Mouse (Mus musculus) stomach, postnatal 0 days (tissue): Measurements from ENCODE around the gene Cldn1. TPM values are rescaled to one million over a fixed set of nuclear protein-coding genes. Genes with fewer than 3 reads are reported as not detected.

ENCODE experiments used
- ATAC-seq: fragments of 200-750 bp; cut with Nextera tagmentation; 2 replicates; pipeline ENCODE4 v1.8.0; 2017; ENCODE audit not compliant: low FRiP score, low TSS enrichment
- DNase-seq: peaks from one replicate; pipeline ENCODE4 v3.0.0-alpha.2; 2016; ENCODE audit warnings: low spot score
- H3K27ac ChIP-seq: fragments of 300-500 bp; sonication (generic); replicated peaks from 2 replicates; pipeline ENCODE4 v1.5.1; 2014; ENCODE audit warnings: mild to moderate bottlenecking, control low read depth
- H3K27me3 ChIP-seq: fragments of 300-500 bp; sonication (generic); 2 replicates; pipeline ENCODE4 v1.6.1; 2014; ENCODE audit warnings: low read length; ENCODE audit not compliant: control insufficient read depth, insufficient read depth
- H3K36me3 ChIP-seq: fragments of 300-500 bp; sonication (generic); 2 replicates; pipeline ENCODE4 v1.6.1; 2014; ENCODE audit warnings: low read length, mixed read lengths; ENCODE audit not compliant: control insufficient read depth, insufficient read depth
- H3K4me1 ChIP-seq: fragments of 300-500 bp; sonication (generic); replicated peaks from 2 replicates; pipeline ENCODE4 v1.6.1; 2014; ENCODE audit warnings: antibody characterized with exemption; ENCODE audit not compliant: control insufficient read depth, insufficient read depth
- H3K4me2 ChIP-seq: fragments of 300-500 bp; sonication (generic); replicated peaks from 2 replicates; pipeline ENCODE4 v1.6.1; 2014; ENCODE audit warnings: low read depth, mild to moderate bottlenecking, control low read depth, moderate library complexity
- H3K4me3 ChIP-seq: fragments of 300-500 bp; sonication (generic); 2 replicates; pipeline ENCODE4 v1.5.1; 2014; ENCODE audit warnings: low read depth, low read length, control low read depth
- H3K9ac ChIP-seq: fragments of 300-500 bp; sonication (generic); 2 replicates; pipeline ENCODE4 v1.6.1; 2014; ENCODE audit warnings: mild to moderate bottlenecking, low read length, control low read depth, mixed read lengths
- H3K9me3 ChIP-seq: fragments of 300-500 bp; sonication (generic); 2 replicates; pipeline ENCODE4 v1.6.1; 2016; ENCODE audit warnings: low read length; ENCODE audit not compliant: control insufficient read depth
- CTCF ChIP-seq: IDR thresholded peaks from 2 replicates; pipeline ENCODE4 v1.5.1; 2016; ENCODE audit warnings: antibody characterized with exemption, low read depth, mild to moderate bottlenecking, moderate library complexity
- EP300 ChIP-seq: optimal IDR thresholded peaks from 2 replicates; pipeline ENCODE3; 2016; ENCODE audit warnings: antibody characterized with exemption
- WGBS: fragments of 180-500 bp; shearing (Covaris S2); extraction: QIAGEN DNeasy Blood & Tissue Kit; methylation state at CpG from one replicate; pipeline ENCODE4 v1.1.7; 2014; 5-methylcytosine and 5-hydroxymethylcytosine counted together
- polyA plus RNA-seq: library from polyadenylated mRNA; unstranded; fragments of >200 nt; fragmentation: Nextera tagmentation; extraction: Ambion mirVana; gene quantifications from 2 replicates; pipeline ENCODE4 v1.2.1, GENCODE M21; 2015

The Cldn1 gene
- polyA plus RNA-seq, 1 experiment from 2014 or later, result 14.1 TPM

GRCm38 (mm10) chr16:26386159-26386558 is 14.5 kb upstream of the Cldn1 start:
- Histone ChIP-seq H3K27ac (no peak overlapping the region), H3K36me3 (no peaks in the 10 kb centered on the region), H3K27me3 (no peaks in the 10 kb centered on the region)

GRCm38 (mm10) chr16:26384112-26384649 is 12.5 kb upstream of the Cldn1 start:
- Histone ChIP-seq H3K4me2 (no peak overlapping the region), H3K4me3 (no peak overlapping the region), H3K27ac (no peak overlapping the region), H3K36me3 (no peaks in the 10 kb centered on the region), H3K27me3 (no peaks in the 10 kb centered on the region), H3K9me3 (no peaks in the 10 kb centered on the region), H3K9ac (no peak overlapping the region), H3K4me1 (no peaks in the 10 kb centered on the region)
- no peak for ATAC-seq
- WGBS, result 44% methylated on average over 5 of the region's 5 CpGs
- TF ChIP-seq CTCF (no peak), EP300 (no peak)
- DNase-seq, result no peak

More at GRCm38 (mm10) chr16:26386159-26386558, 14.5 kb upstream of the Cldn1 start:
- no peak overlapping the region for H3K4me3 ChIP-seq
- 60% methylated on average over 2 of the region's 2 CpGs for WGBS
- DNase-seq (no peak), ATAC-seq (no peak)
- no peak overlapping the region for H3K9ac ChIP-seq
- no peak overlapping the region for H3K4me2 ChIP-seq
- H3K9me3 ChIP-seq, result no peaks in the 10 kb centered on the region
- no peaks in the 10 kb centered on the region for H3K4me1 ChIP-seq
- TF ChIP-seq EP300, result no peak
- no peak for TF ChIP-seq CTCF

- Histone ChIP-seq H3K36me3 (no peaks in the 10 kb centered on the region), H3K4me1 (no peaks in the 10 kb centered on the region), H3K9ac (no peak overlapping the region), H3K4me3 (no peak overlapping the region), H3K9me3 (no peaks in the 10 kb centered on the region), H3K4me2 (no peak overlapping the region), H3K27me3 (no peaks in the 10 kb centered on the region), H3K27ac (no peak overlapping the region)
- TF ChIP-seq EP300 (no peak), CTCF (no peak)
- DNase-seq (no peak), ATAC-seq (no peak)
- WGBS, result 63% methylated on average over 5 of the region's 5 CpGs
Measured at GRCm38 (mm10) chr16:26377170-26377569, 5.5 kb upstream of the Cldn1 start.

GRCm38 (mm10) chr16:26370127-26370526 is 1.5 kb downstream of the Cldn1 start:
- Histone ChIP-seq H3K4me1 (no peaks in the 10 kb centered on the region), H3K9me3 (no peaks in the 10 kb centered on the region), H3K27ac (no peak overlapping the region), H3K4me3 (no peak overlapping the region), H3K36me3 (no peaks in the 10 kb centered on the region), H3K27me3 (no peaks in the 10 kb centered on the region), H3K4me2 (no peak overlapping the region; the same call in 1 of the 2 replicates), H3K9ac (no peak overlapping the region)
- no peak for DNase-seq
- ATAC-seq, result no peak
- 83% methylated on average over 1 of the region's 1 CpGs for WGBS
- TF ChIP-seq EP300, result no peak
- TF ChIP-seq CTCF, result no peak

GRCm38 (mm10) chr16:26369044-26369730 is 2.5 kb downstream of the Cldn1 start:
- H3K9me3 ChIP-seq, result no peaks in the 10 kb centered on the region
- DNase-seq, result no peak
- H3K4me1 ChIP-seq, result no peaks in the 10 kb centered on the region
- WGBS, result 68% methylated on average over 7 of the region's 7 CpGs
- no peak overlapping the region for H3K4me3 ChIP-seq
- no peak overlapping the region for H3K9ac ChIP-seq
- TF ChIP-seq EP300 (no peak), CTCF (no peak)
- no peak overlapping the region for H3K4me2 ChIP-seq
- no peak overlapping the region for H3K27ac ChIP-seq
- H3K27me3 ChIP-seq, result no peaks in the 10 kb centered on the region
- no peak for ATAC-seq
- no peaks in the 10 kb centered on the region for H3K36me3 ChIP-seq

- ATAC-seq, result no peak
Measured at GRCm38 (mm10) chr16:26368121-26368520, 3.5 kb downstream of the Cldn1 start.

More at GRCm38 (mm10) chr16:26368121-26368520, 3.5 kb downstream of the Cldn1 start:
- H3K4me1 ChIP-seq, result no peaks in the 10 kb centered on the region
- H3K27me3 ChIP-seq, result no peaks in the 10 kb centered on the region
- H3K4me3 ChIP-seq, result no peak overlapping the region
- H3K4me2 ChIP-seq, result no peak overlapping the region
- H3K9me3 ChIP-seq, result no peaks in the 10 kb centered on the region
- H3K36me3 ChIP-seq, result no peaks in the 10 kb centered on the region
- 62% methylated on average over 5 of the region's 5 CpGs for WGBS
- no peak for DNase-seq
- H3K27ac ChIP-seq, result no peak overlapping the region; the same call in 1 of the 2 replicates
- no peak overlapping the region for H3K9ac ChIP-seq
- no peak for TF ChIP-seq EP300
- TF ChIP-seq CTCF, result no peak
